ENCODE assay signal across 8 mouse cellular contexts in genomic region chr17:43801077-43801476, GRCm38 (mm10). TPM values are rescaled to one million over a fixed set of nuclear protein-coding genes. Genes with fewer than 3 reads are reported as not detected.
DNase-seq lines count a peak whose midpoint lies in the region; ATAC-seq and TF ChIP-seq lines count a peak whose summit lies in the region.

Gene Rcan2, plus strand, starts transcription at chr17:43801351.

- H3K27ac ChIP-seq in forebrain, embryonic 16.5 days (ENCODE audit: low read length): peak within 1 kb of the TSS; percentile 18; the same call in 1 of the 2 replicates
- no peak within 1 kb of the TSS for H3K27ac ChIP-seq in liver, embryonic 16.5 days (ENCODE audit: low read length)
- H3K27ac ChIP-seq in neural tube, embryonic 14.5 days (ENCODE audit: low read depth, low read length): peak within 1 kb of the TSS; percentile 61
- no peak within 1 kb of the TSS for H3K27ac ChIP-seq in thymus, adult 2 months (ENCODE audit: control insufficient read depth, insufficient read depth, low read length)

- WGBS in forebrain, embryonic 16.5 days: 2% methylated on average over 7 of the region's 7 CpGs
- WGBS in liver, embryonic 16.5 days (ENCODE audit: insufficient replicate concordance): under 1% methylated on average over 7 of the region's 7 CpGs
- WGBS in neural tube, embryonic 14.5 days: under 1% methylated on average over 7 of the region's 7 CpGs
- 1% methylated on average over 7 of the region's 7 CpGs for WGBS in thymus, adult 2 months

- peak within 1 kb of the TSS; percentile 82 for H3K9ac ChIP-seq in forebrain, embryonic 16.5 days (replicated peaks; ENCODE audit: low read depth, low read length)
- peak within 1 kb of the TSS; percentile 15; the same call in 1 of the 2 replicates for H3K9ac ChIP-seq in liver, embryonic 16.5 days (ENCODE audit: low read depth, low read length)
- peak within 1 kb of the TSS; percentile 82 for H3K9ac ChIP-seq in neural tube, embryonic 14.5 days (replicated peaks; ENCODE audit: low read depth, low read length)

- H3K9me3 ChIP-seq in forebrain, embryonic 16.5 days (ENCODE audit: control insufficient read depth, low read length): no peaks in the 10 kb centered on the region
- no peaks in the 10 kb centered on the region for H3K9me3 ChIP-seq in liver, embryonic 16.5 days (replicated peaks; ENCODE audit: control insufficient read depth, low read length)
- no peaks in the 10 kb centered on the region for H3K9me3 ChIP-seq in neural tube, embryonic 14.5 days (ENCODE audit: control insufficient read depth, low read length)

- DNase-seq in ES-CJ7 (ENCODE audit: low read depth, low spot score): peak; percentile 64
- peak; percentile 83 for DNase-seq in cerebellum, adult 11-12 months
- DNase-seq in heart, postnatal 14 days: peak; percentile 60 to 65
- DNase-seq in kidney, postnatal 4 days: peak; percentile 74 to 80
- DNase-seq in thymus, adult 2 months: peak; percentile 50

- no peaks in the 10 kb centered on the region for H3K36me3 ChIP-seq in forebrain, embryonic 16.5 days (ENCODE audit: control insufficient read depth, insufficient read depth)
- H3K36me3 ChIP-seq in liver, embryonic 16.5 days (ENCODE audit: control insufficient read depth, insufficient read depth): no peaks in the 10 kb centered on the region
- no peaks in the 10 kb centered on the region for H3K36me3 ChIP-seq in neural tube, embryonic 14.5 days (ENCODE audit: control insufficient read depth, insufficient read depth, low read length)
- no peaks in the 10 kb centered on the region for H3K36me3 ChIP-seq in thymus, adult 2 months (ENCODE audit: control insufficient read depth, insufficient read depth, low read length)

- peak within 1 kb of the TSS; percentile 65 for H3K4me3 ChIP-seq in forebrain, embryonic 16.5 days (replicated peaks; ENCODE audit: low read length)
- peak within 1 kb of the TSS; percentile 48 for H3K4me3 ChIP-seq in liver, embryonic 16.5 days (ENCODE audit: low read depth, low read length)
- H3K4me3 ChIP-seq in neural tube, embryonic 14.5 days (ENCODE audit: low read depth, low read length): peak within 1 kb of the TSS; percentile 62
- no peak within 1 kb of the TSS for H3K4me3 ChIP-seq in thymus, adult 2 months (ENCODE audit: control insufficient read depth, insufficient read depth, low read length)

- H3K4me1 ChIP-seq in forebrain, embryonic 16.5 days (replicated peaks; ENCODE audit: control insufficient read depth, insufficient read depth, low read length): peaks cover 16% of the 10 kb centered on the region
- H3K4me1 ChIP-seq in liver, embryonic 16.5 days (ENCODE audit: control insufficient read depth, low read depth, low read length): no peaks in the 10 kb centered on the region; the same call in 1 of the 2 replicates
- no peaks in the 10 kb centered on the region for H3K4me1 ChIP-seq in neural tube, embryonic 14.5 days (ENCODE audit: control insufficient read depth, insufficient read depth, low read length)
- no peaks in the 10 kb centered on the region for H3K4me1 ChIP-seq in thymus, adult 2 months (replicated peaks; ENCODE audit: control insufficient read depth, insufficient read depth, low read length)

- intact Hi-C loops in heart, postnatal 14 days (cut with DNase I): loop anchor here (2.0 to 5.0 kb wide), 2 partner anchors 68 to 99 kb away; no protein-coding TSS in a partner anchor

- no peak for TF ChIP-seq CTCF in thymus, adult 2 months (IDR thresholded peaks at IDR 0.05; ENCODE audit: borderline replicate concordance, control insufficient read depth, extremely low read depth, insufficient read depth, low read length, poor library complexity)

- peak within 1 kb of the TSS; percentile 92 for H3K4me2 ChIP-seq in forebrain, embryonic 16.5 days (ENCODE audit: low read length)
- H3K4me2 ChIP-seq in liver, embryonic 16.5 days (ENCODE audit: low read depth, low read length): peak within 1 kb of the TSS; percentile 65
- H3K4me2 ChIP-seq in neural tube, embryonic 14.5 days (ENCODE audit: low read depth, low read length): peak within 1 kb of the TSS; percentile 95

- ATAC-seq in forebrain, embryonic 16.5 days: peak; percentile 87
- no peak for ATAC-seq in liver, embryonic 16.5 days (ENCODE audit: low read depth)
- peak; percentile 89 for ATAC-seq in neural tube, embryonic 14.5 days (ENCODE audit: low read depth)

- no peak for TF ChIP-seq POLR2A in thymus, adult 2 months (IDR thresholded peaks at IDR 0.05; ENCODE audit: control insufficient read depth, extremely low read depth, insufficient read depth, low read length, poor library complexity)

- no peaks in the 10 kb centered on the region for H3K27me3 ChIP-seq in forebrain, embryonic 16.5 days (replicated peaks; ENCODE audit: control insufficient read depth, insufficient read depth, low read length)
- peaks cover 9% of the 10 kb centered on the region for H3K27me3 ChIP-seq in liver, embryonic 16.5 days (ENCODE audit: control insufficient read depth, insufficient read depth, low read depth, low read length)
- H3K27me3 ChIP-seq in neural tube, embryonic 14.5 days (ENCODE audit: control insufficient read depth, insufficient read depth, low read length): no peaks in the 10 kb centered on the region; the same call in 1 of the 2 replicates
- H3K27me3 ChIP-seq in thymus, adult 2 months (ENCODE audit: control insufficient read depth, insufficient read depth, low read length): no peaks in the 10 kb centered on the region; the same call in 1 of the 2 replicates

RNA-seq across cellular contexts. Expression of gene Rcan2, which starts in this region (rescaled TPM):
- 25.1 and 47.1 TPM in 2 replicates for polyA plus RNA-seq in forebrain, embryonic 16.5 days (2015; fragmentation: Nextera tagmentation; extraction: Ambion mirVana)
- total RNA-seq in heart, postnatal 14 days (2021): 100 to 1,000 TPM; 269 TPM
- 0.83 and 1.2 TPM in 2 replicates for polyA plus RNA-seq in liver, embryonic 16.5 days (2015; fragmentation: Nextera tagmentation; extraction: Ambion mirVana)
- 126 and 130 TPM in 2 replicates for polyA plus RNA-seq in neural tube, embryonic 14.5 days (2014; fragmentation: Nextera tagmentation; extraction: Ambion mirVana)
- polyA plus RNA-seq in thymus, adult 2 months (2012; rRNA removed): 1.4 and 6.4 TPM in 2 replicates

Comparison
In these comparisons a context has a peak if more than half of its experiments do, and no peak if none do; other contexts are left out.
1. H3K27ac ChIP-seq: peak in forebrain, embryonic 16.5 days (single experiment) and neural tube, embryonic 14.5 days (single experiment); none in liver, embryonic 16.5 days (single experiment) and thymus, adult 2 months (single experiment).
2. H3K9ac ChIP-seq: peak in every context shown above with its lines; median percentile 82 in forebrain, embryonic 16.5 days; 82 in neural tube, embryonic 14.5 days; 15 in liver, embryonic 16.5 days.
3. Peak in every context shown above with its lines, with median percentiles within 50 percentile points of each other: DNase-seq and H3K4me2 ChIP-seq.